ENCODE assay signal across 23 mouse cellular contexts in genomic region chr7:84642159-84642928, GRCm38 (mm10). TPM values are rescaled to one million over a fixed set of nuclear protein-coding genes. Genes with fewer than 3 reads are reported as not detected.
DNase-seq lines count a peak whose midpoint lies in the region; ATAC-seq and TF ChIP-seq lines count a peak whose summit lies in the region.
"Had no signal": no experiment of that assay in that cellular context is flagged by ENCODE, and none has a peak within 500 bp of the region (broad histone marks: within the 10 kb centered on the region; RNA-seq: fewer than 3 reads in every experiment).

No protein-coding gene starts in this region.

- 0 out of 2 replicates have a peak, but pooled peaks have one; percentile 30 for ATAC-seq in hindbrain, embryonic 15.5 days (ENCODE audit: low FRiP score, low read depth)
- no peak for ATAC-seq in hindbrain, embryonic 11.5 days (ENCODE audit: low FRiP score)
- no peak for ATAC-seq in liver, embryonic 15.5 days (ENCODE audit: insufficient read depth)
- ATAC-seq in liver, postnatal 0 days, result no peak
- peak; percentile 86 for ATAC-seq in kidney, embryonic 15.5 days (replicated peaks; ENCODE audit: low FRiP score)
- ATAC-seq: forebrain, embryonic 16.5 days; hindbrain, embryonic 16.5 days had no signal

- H3K4me1 ChIP-seq in hindbrain, embryonic 15.5 days (replicated peaks), result no peaks in the 10 kb centered on the region
- H3K4me1 ChIP-seq in hindbrain, embryonic 11.5 days (replicated peaks; ENCODE audit: control insufficient read depth, insufficient read depth, low read length), result no peaks in the 10 kb centered on the region
- peaks cover 42% of the 10 kb centered on the region for H3K4me1 ChIP-seq in liver, embryonic 15.5 days (replicated peaks)
- peaks cover 14% of the 10 kb centered on the region for H3K4me1 ChIP-seq in liver, postnatal 0 days (ENCODE audit: insufficient read depth)
- H3K4me1 ChIP-seq in kidney, embryonic 15.5 days, result peaks cover 9% of the 10 kb centered on the region; the same call in 1 of the 2 replicates
- H3K4me1 ChIP-seq: heart, embryonic 15.5 days; intestine, embryonic 15.5 days; lung, embryonic 15.5 days; neural tube, embryonic 12.5 days had no signal

- no peak overlapping the region for H3K9ac ChIP-seq in hindbrain, embryonic 15.5 days
- H3K9ac ChIP-seq in hindbrain, embryonic 11.5 days (ENCODE audit: low read depth, low read length), result no peak overlapping the region
- H3K9ac ChIP-seq in liver, embryonic 15.5 days, result no peak overlapping the region
- H3K9ac ChIP-seq in liver, postnatal 0 days (replicated peaks), result no peak overlapping the region
- no peak overlapping the region for H3K9ac ChIP-seq in kidney, embryonic 15.5 days
- H3K9ac ChIP-seq: heart, embryonic 15.5 days; intestine, embryonic 15.5 days; lung, embryonic 15.5 days; neural tube, embryonic 12.5 days had no signal

- H3K27me3 ChIP-seq in hindbrain, embryonic 15.5 days, result no peaks in the 10 kb centered on the region
- no peaks in the 10 kb centered on the region for H3K27me3 ChIP-seq in hindbrain, embryonic 11.5 days (ENCODE audit: control insufficient read depth, insufficient read depth, low read length)
- no peaks in the 10 kb centered on the region for H3K27me3 ChIP-seq in liver, embryonic 15.5 days
- no peaks in the 10 kb centered on the region for H3K27me3 ChIP-seq in liver, postnatal 0 days (ENCODE audit: insufficient read depth, low read length)
- no peaks in the 10 kb centered on the region for H3K27me3 ChIP-seq in kidney, embryonic 15.5 days
- H3K27me3 ChIP-seq: heart, embryonic 15.5 days; intestine, embryonic 15.5 days; lung, embryonic 15.5 days; megakaryocyte, embryonic 14.5 days; neural tube, embryonic 12.5 days had no signal

- DNase-seq in hindbrain, embryonic 11.5 days (ENCODE audit: low spot score), result no peak
- DNase-seq in liver, postnatal 0 days, result no peak
- peak; percentile 24 for DNase-seq in skeletal muscle tissue, adult 2 months (ENCODE audit: low read depth, low spot score)
- DNase-seq in left cerebral cortex, adult 11 months (ENCODE audit: low spot score), result no peak
- DNase-seq: adrenal gland, postnatal 25 days; cerebellum, adult 9-11 months; gastrocnemius, postnatal 25 days; heart, postnatal 4 days; lung, postnatal 36 days; midbrain, embryonic 14.5 days; thymus, postnatal 25 days had no signal

- H3K27ac ChIP-seq in hindbrain, embryonic 15.5 days (replicated peaks), result no peak overlapping the region
- no peak overlapping the region for H3K27ac ChIP-seq in hindbrain, embryonic 11.5 days (ENCODE audit: low read depth, low read length)
- H3K27ac ChIP-seq in liver, embryonic 15.5 days (replicated peaks), result peak overlapping the region; percentile 43; the same call in 1 of the 2 replicates
- no peak overlapping the region for H3K27ac ChIP-seq in liver, postnatal 0 days (ENCODE audit: low read depth)
- peak overlapping the region; percentile 27; the same call in 1 of the 2 replicates for H3K27ac ChIP-seq in kidney, embryonic 15.5 days
- H3K27ac ChIP-seq: forebrain, embryonic 10.5 days; heart, embryonic 15.5 days; intestine, embryonic 15.5 days; limb, embryonic 10.5 days; lung, embryonic 15.5 days; neural tube, embryonic 12.5 days had no signal

- no peaks in the 10 kb centered on the region for H3K36me3 ChIP-seq in hindbrain, embryonic 15.5 days
- H3K36me3 ChIP-seq in hindbrain, embryonic 11.5 days (ENCODE audit: control insufficient read depth, insufficient read depth, low read length), result no peaks in the 10 kb centered on the region
- no peaks in the 10 kb centered on the region for H3K36me3 ChIP-seq in liver, embryonic 15.5 days (replicated peaks)
- H3K36me3 ChIP-seq in liver, postnatal 0 days (replicated peaks; ENCODE audit: insufficient read depth, low read length), result 0 out of 2 replicates have a peak, but pooled peaks cover 6% of the 10 kb centered on the region
- H3K36me3 ChIP-seq in kidney, embryonic 15.5 days, result no peaks in the 10 kb centered on the region
- H3K36me3 ChIP-seq: forebrain, embryonic 10.5 days; heart, embryonic 15.5 days; intestine, embryonic 15.5 days; lung, embryonic 15.5 days; neural tube, embryonic 12.5 days had no signal

- no peak for TF ChIP-seq CTCF in liver, postnatal 0 days (IDR thresholded peaks at IDR 0.05; ENCODE audit: low read depth)

- WGBS in hindbrain, embryonic 15.5 days, result 92% methylated on average over 6 of the region's 6 CpGs
- 89% methylated on average over 6 of the region's 6 CpGs for WGBS in hindbrain, embryonic 11.5 days
- WGBS in liver, embryonic 15.5 days (ENCODE audit: insufficient replicate concordance), result 85% methylated on average over 6 of the region's 6 CpGs
- WGBS in liver, postnatal 0 days (ENCODE audit: insufficient replicate concordance), result 85% methylated on average over 6 of the region's 6 CpGs
- 50% methylated on average over 6 of the region's 6 CpGs for WGBS in kidney, embryonic 15.5 days

- no peak overlapping the region for H3K4me3 ChIP-seq in hindbrain, embryonic 15.5 days
- H3K4me3 ChIP-seq in hindbrain, embryonic 11.5 days (ENCODE audit: low read depth, low read length), result no peak overlapping the region
- no peak overlapping the region for H3K4me3 ChIP-seq in liver, embryonic 15.5 days (replicated peaks)
- H3K4me3 ChIP-seq in liver, postnatal 0 days (ENCODE audit: low read depth, low read length), result no peak overlapping the region
- H3K4me3 ChIP-seq in kidney, embryonic 15.5 days (replicated peaks), result no peak overlapping the region
- H3K4me3 ChIP-seq: forebrain, embryonic 10.5 days; heart, embryonic 15.5 days; intestine, embryonic 15.5 days; limb, embryonic 10.5 days; lung, embryonic 15.5 days; megakaryocyte, embryonic 14.5 days; neural tube, embryonic 12.5 days had no signal

- no peak overlapping the region for H3K4me2 ChIP-seq in hindbrain, embryonic 15.5 days
- no peak overlapping the region for H3K4me2 ChIP-seq in hindbrain, embryonic 11.5 days (replicated peaks; ENCODE audit: low read depth, low read length)
- H3K4me2 ChIP-seq in liver, embryonic 15.5 days, result no peak overlapping the region
- no peak overlapping the region for H3K4me2 ChIP-seq in liver, postnatal 0 days (ENCODE audit: low read depth, low read length)
- H3K4me2 ChIP-seq in kidney, embryonic 15.5 days, result no peak overlapping the region
- H3K4me2 ChIP-seq: heart, embryonic 15.5 days; intestine, embryonic 15.5 days; lung, embryonic 15.5 days; neural tube, embryonic 12.5 days had no signal

- TF ChIP-seq EP300 in liver, postnatal 0 days (IDR thresholded peaks at IDR 0.05; ENCODE audit: low read depth), result no peak

- no peaks in the 10 kb centered on the region for H3K9me3 ChIP-seq in hindbrain, embryonic 15.5 days
- H3K9me3 ChIP-seq in hindbrain, embryonic 11.5 days (ENCODE audit: control insufficient read depth, low read length), result no peaks in the 10 kb centered on the region
- no peaks in the 10 kb centered on the region for H3K9me3 ChIP-seq in liver, embryonic 15.5 days (replicated peaks)
- no peaks in the 10 kb centered on the region for H3K9me3 ChIP-seq in liver, postnatal 0 days (ENCODE audit: low read length)
- H3K9me3 ChIP-seq in kidney, embryonic 15.5 days (replicated peaks), result no peaks in the 10 kb centered on the region
- H3K9me3 ChIP-seq: forebrain, embryonic 10.5 days; heart, embryonic 15.5 days; intestine, embryonic 15.5 days; limb, embryonic 10.5 days; lung, embryonic 15.5 days; megakaryocyte, embryonic 14.5 days; neural tube, embryonic 12.5 days had no signal

RNA-seq across cellular contexts. Expression of gene Fah, which starts 35.8 kb away (rescaled TPM):
- 13.2 and 13.6 TPM in 2 replicates for polyA plus RNA-seq in hindbrain, embryonic 15.5 days (2015; fragmentation: Nextera tagmentation; extraction: Ambion mirVana)
- 3.5 and 4.0 TPM in 2 replicates for polyA plus RNA-seq in hindbrain, embryonic 11.5 days (2014; fragmentation: Nextera tagmentation; extraction: Ambion mirVana)
- 78.8 and 103 TPM in 2 replicates for polyA plus RNA-seq in liver, embryonic 15.5 days (2015; fragmentation: Nextera tagmentation; extraction: Ambion mirVana)
- 265 and 296 TPM in 2 replicates for polyA plus RNA-seq in liver, postnatal 0 days (2015; fragmentation: Nextera tagmentation; extraction: Ambion mirVana)
- 8.9 and 11.3 TPM in 2 replicates for polyA plus RNA-seq in kidney, embryonic 15.5 days (2015; fragmentation: Nextera tagmentation; extraction: Ambion mirVana)

RNA-seq across cellular contexts. Expression of gene Zfand6, which starts 47.4 kb away (rescaled TPM):
- polyA plus RNA-seq in hindbrain, embryonic 15.5 days (2015; fragmentation: Nextera tagmentation; extraction: Ambion mirVana), result 181 and 183 TPM in 2 replicates
- 208 and 230 TPM in 2 replicates for polyA plus RNA-seq in hindbrain, embryonic 11.5 days (2014; fragmentation: Nextera tagmentation; extraction: Ambion mirVana)
- 145 and 154 TPM in 2 replicates for polyA plus RNA-seq in liver, embryonic 15.5 days (2015; fragmentation: Nextera tagmentation; extraction: Ambion mirVana)
- 160 and 165 TPM in 2 replicates for polyA plus RNA-seq in liver, postnatal 0 days (2015; fragmentation: Nextera tagmentation; extraction: Ambion mirVana)
- polyA plus RNA-seq in kidney, embryonic 15.5 days (2015; fragmentation: Nextera tagmentation; extraction: Ambion mirVana), result 169 and 181 TPM in 2 replicates

Comparison
In these comparisons a context has a peak if more than half of its experiments do, and no peak if none do; other contexts are left out.
1. ATAC-seq: peak in hindbrain, embryonic 15.5 days (single experiment) and kidney, embryonic 15.5 days (single experiment); none in hindbrain, embryonic 11.5 days (single experiment), liver, embryonic 15.5 days (single experiment) and liver, postnatal 0 days (single experiment).
2. H3K27ac ChIP-seq: peak in liver, embryonic 15.5 days (single experiment) and kidney, embryonic 15.5 days (single experiment); none in hindbrain, embryonic 15.5 days (single experiment), hindbrain, embryonic 11.5 days (single experiment) and liver, postnatal 0 days (single experiment).